Mouse (Mus musculus) mouse embryonic stem cell (cell line): ENCODE data around the gene Bcdin3d.
"Not testable (repeated sequence)": the region's sequence is repeated elsewhere in the genome, so short reads cannot be mapped to it uniquely, and the experiment has no call there.

Experiments used
- in situ Hi-C, 2 experiments: fragments of 300-500 bp; cut with MboI; formaldehyde crosslinking; loops; 1 replicate in 1 of 2; 3 replicates in 1 of 2; pipeline ENCODE4 v1.14.3; 2019 to 2020; ENCODE audit warnings: low sequenced_read_pairs in 2 of 2, low pct_unique_long_range_greater_than_20kb in 1 of 2, mixed read lengths in 1 of 2; ENCODE audit not compliant: unreplicated experiment in 1 of 2

The Bcdin3d gene

GRCm38 (mm10) chr15:99453153-99453900 lies 21.2 kb downstream of the Bcdin3d start:
- in situ Hi-C loops, result no loop called here

DNA sequence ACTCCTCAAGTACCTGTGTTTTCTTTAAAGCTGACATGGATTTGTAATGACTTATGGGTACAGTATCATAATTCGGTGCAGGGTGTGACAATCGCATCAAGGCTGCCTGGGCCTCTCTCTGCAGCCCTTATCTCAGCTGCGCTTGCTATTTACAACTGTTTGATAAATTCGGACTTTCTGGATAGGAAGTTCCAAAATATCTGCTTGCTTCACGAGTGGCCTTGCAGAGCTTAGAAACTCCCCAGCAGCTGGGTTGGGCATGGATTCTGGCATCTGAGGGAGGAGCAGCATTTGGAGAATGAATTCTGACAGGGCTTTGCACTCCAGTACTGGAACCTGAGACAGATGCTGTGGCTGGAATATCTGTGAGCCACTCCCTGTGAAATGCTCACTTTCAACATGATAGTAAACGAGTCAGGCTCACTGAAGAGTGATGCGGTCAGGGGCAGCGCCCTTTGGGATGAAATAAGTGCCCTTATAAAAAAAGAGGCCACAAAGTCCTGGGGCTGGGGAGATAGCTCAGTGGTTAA lies 24.7 kb downstream of the Bcdin3d start:
- in situ Hi-C loops, result no loop called here

- in situ Hi-C loops, result no loop called here
These were observed 25.3 kb downstream of the Bcdin3d start for GRCm38 (mm10) chr15:99449131-99449750.

- in situ Hi-C loops, result not testable (repeated sequence)
These were observed 28.4 kb downstream of the Bcdin3d start for GRCm38 (mm10) chr15:99446136-99446535.

- in situ Hi-C loops, result no loop called here
These were observed 29.0 kb downstream of the Bcdin3d start for GRCm38 (mm10) chr15:99445567-99445966.

- in situ Hi-C loops, result no loop called here
These were observed 32.2 kb downstream of the Bcdin3d start for GRCm38 (mm10) chr15:99442358-99442757.

DNA sequence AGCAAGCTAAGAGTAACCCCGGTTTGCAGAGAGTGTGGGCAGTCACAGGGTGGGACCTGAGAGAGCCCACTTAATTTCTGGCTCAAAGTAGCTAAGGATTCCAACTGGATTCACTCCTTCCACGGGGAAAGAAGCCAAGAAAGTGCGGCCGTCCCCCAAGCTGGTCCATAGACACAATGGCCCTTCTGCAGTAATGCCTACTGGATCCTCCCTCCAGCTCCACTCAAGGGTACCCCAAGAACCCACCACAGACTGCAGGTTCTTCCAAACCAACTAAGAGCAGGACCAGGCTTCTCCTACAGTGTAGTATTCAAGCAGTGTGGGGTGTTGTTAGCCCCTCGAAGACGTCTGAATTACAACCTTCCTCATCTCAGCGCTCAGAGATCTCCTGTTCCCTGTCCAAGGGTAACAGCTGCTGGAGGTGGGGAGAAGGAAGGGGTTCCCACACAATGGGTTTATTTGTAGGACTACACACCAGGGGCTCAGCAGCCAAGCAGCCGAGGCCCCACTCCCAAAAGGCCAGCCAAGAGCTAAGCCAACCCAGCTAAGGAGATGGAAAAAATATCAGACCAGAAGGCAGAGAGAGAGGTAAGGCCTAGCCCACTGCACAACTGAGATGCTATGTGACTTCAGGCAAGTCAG lies 33.6 kb downstream of the Bcdin3d start:
- in situ Hi-C loops, result no loop called here

GRCm38 (mm10) chr15:99440112-99440815 lies 34.3 kb downstream of the Bcdin3d start:
- in situ Hi-C loops, result no loop called here

DNA sequence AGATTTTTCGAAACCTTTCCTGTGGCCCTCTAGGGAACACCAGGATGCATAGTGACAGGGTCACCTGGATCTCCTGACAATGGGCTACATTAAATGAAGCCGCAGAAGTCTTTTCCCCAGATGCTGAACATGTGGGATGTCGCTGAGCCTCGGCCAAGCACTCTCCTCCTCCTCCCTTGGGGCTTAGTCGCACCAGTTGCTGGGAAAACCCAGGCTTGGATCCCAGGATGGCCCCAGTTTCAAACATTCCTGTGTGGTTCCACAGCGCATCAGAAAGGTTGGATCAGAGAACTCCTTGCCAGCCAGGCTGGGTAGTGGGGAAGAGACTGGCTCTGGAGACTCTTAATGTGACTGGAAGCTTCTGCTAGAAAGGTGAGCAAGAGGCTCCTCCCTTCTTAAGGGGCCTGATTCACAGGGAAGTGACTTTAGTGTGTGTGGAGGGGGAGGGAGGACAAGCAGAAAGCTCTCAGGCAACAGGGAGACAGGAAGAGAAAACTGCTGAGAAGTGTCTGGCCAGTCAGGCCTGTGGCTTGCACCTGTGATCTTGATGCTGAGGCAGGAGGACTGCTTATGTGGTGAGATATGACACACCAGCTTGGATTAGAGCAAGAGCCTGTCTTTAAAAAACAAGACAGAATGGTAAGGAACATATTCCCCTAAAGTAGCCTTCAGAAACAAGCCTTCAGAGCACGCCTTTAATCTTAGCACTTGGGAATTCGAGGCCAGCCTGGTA lies 35.4 kb downstream of the Bcdin3d start:
- in situ Hi-C loops, result no loop called here

DNA sequence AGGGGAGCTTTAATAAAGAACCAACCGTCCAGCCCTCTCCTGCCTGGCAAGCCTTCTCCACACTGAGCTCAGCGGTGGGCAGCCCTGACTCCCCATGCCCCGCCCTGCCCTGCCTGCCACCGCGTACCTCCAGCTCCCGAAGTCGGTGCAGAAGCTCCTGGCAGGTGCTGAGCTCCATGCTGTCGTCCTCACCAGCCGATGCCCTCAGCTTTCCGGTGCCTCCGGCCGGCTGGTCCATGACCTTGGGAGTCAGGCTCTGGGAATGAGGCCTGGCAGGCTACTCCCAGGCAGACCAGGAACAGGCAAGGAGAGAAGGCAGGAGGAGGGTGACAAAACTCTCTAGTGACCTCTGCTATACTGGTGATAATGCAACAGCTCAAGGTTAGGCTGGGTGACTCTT lies 40.6 kb downstream of the Bcdin3d start:
- in situ Hi-C loops, result no loop called here

DNA sequence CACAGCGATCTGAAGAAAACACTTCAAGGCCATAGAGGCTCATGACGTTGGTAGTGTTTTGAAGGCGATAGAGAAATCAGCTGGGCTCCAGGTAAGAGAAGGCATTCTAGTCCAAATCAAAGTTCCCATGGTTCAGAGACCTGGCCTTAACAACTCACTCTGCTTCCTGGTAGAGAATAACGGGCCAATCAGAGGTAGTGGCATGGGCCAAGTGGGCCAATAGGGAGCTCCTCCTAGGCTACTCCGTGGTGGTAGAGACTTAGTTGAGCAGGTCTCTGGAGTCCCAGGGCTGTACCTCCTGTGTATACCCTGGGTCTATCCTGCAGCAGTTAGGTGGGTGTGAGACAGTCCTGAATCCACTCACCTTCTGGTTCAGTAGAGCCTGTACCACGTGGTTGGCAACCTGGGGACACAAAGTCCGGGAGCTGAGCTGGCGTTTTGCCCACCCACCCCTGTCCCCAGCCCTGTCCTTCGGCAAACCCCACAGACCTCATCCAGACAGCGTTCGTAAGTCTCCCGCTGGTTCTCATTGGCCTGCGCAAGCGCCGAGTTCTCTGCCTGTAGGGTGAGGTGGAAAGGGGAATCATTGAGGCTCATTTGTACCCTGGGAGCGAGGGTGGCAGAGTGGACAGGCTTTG lies 41.3 kb downstream of the Bcdin3d start:
- in situ Hi-C loops, result no loop called here

DNA sequence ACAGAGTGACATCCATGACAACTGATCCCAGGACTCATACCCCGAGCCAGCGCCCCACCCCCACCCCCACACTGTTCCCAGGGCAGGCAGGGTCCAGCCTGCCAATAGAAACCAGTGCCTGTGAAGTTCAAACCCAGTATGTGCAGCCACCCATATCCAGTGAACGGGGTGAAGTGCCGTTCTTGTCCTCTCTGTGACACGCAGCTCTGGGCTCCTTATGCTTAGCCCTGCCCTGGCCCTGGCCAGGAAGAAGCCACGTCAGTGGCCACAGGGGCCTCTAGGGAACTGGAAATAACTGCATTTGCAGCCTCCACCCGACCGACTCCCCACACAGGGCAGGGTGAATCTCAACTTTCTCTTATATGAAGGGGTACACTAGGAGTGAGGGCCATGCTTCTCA lies 42.6 kb downstream of the Bcdin3d start:
- in situ Hi-C loops, result no loop called here

GRCm38 (mm10) chr15:99431504-99431903 lies 43.0 kb downstream of the Bcdin3d start:
- in situ Hi-C loops, result no loop called here

DNA sequence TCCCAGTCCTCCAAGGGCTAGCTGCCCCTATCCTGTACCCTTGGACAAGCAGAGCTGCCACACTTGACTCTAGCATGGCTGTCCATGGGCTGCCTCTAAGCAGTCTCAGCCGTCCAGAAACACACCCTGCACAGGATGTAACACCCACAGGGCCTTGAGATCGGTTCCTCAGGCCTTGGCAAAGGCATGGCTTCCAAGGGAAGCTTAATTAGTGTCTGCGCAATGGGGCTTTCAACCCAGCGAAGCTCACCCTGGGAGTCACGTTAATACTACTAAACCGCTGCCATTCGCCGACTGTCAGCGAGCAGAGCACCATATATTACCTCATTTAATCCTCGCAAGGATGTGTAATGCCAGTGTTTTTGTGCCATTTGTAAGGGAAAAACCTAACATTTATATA lies 43.5 kb downstream of the Bcdin3d start:
- in situ Hi-C loops, result no loop called here

GRCm38 (mm10) chr15:99430394-99430793 lies 44.1 kb downstream of the Bcdin3d start:
- in situ Hi-C loops, result no loop called here

DNA sequence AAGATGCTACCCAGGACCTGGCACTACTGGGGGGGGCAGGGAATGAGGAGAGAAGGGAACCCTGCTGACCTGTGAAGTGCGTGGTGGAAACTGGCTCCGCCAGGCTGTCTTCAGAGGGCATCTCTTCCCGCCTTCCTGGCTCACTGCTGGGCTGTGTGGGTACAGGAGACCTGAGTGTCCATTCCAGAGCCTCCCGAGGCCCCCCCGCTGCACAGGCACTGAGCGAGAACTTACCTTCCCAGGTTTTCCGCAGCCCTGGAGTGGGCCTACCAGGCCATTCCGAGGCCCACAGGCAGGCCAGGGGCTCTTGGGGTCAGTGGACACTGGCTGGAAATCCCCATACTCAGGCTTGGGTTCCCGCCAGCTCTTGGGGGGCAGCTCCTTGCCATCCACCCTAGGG lies 50.6 kb downstream of the Bcdin3d start:
- in situ Hi-C loops, result loop anchor here (5.0 kb wide), 2 partner anchors 43 to 48 kb away; partner anchors contain the start of gene Bcdin3d (in 1 of the 2)

DNA sequence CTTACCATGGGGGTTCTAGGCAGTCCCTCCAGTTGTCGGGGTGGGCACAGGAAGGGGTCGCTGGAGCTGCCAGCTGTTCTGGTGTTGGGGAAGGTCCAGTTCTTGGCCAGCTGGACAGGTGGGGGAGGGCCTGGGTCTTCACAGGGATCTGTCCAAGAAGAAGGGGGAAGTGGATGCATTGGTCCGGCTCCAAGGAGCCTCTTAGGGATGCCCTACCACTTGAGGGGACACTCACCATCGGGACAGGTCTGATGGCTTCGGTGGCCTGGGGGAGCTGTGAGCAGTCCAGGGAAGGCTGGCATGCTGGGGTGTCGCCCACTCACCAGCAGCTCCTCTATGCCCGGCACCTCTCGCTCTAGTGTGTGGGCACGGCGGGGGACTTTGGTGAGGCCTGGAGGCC lies 51.4 kb downstream of the Bcdin3d start:
- in situ Hi-C loops, result loop anchor here (5.0 kb wide), 2 partner anchors 44 to 49 kb away; partner anchors contain the start of gene Bcdin3d (in 1 of the 2)

GRCm38 (mm10) chr15:99422551-99422950 lies 52.0 kb downstream of the Bcdin3d start:
- in situ Hi-C loops, result loop anchor here (5.0 kb wide), 2 partner anchors 45 to 50 kb away; partner anchors contain the start of gene Bcdin3d (in 1 of the 2)
